Mouse (Mus musculus): Measurements from ENCODE around the gene B230307C23Rik.
A peak's percentile ranks its signal among the peaks of the same experiment; 100 is the strongest.

DNA sequence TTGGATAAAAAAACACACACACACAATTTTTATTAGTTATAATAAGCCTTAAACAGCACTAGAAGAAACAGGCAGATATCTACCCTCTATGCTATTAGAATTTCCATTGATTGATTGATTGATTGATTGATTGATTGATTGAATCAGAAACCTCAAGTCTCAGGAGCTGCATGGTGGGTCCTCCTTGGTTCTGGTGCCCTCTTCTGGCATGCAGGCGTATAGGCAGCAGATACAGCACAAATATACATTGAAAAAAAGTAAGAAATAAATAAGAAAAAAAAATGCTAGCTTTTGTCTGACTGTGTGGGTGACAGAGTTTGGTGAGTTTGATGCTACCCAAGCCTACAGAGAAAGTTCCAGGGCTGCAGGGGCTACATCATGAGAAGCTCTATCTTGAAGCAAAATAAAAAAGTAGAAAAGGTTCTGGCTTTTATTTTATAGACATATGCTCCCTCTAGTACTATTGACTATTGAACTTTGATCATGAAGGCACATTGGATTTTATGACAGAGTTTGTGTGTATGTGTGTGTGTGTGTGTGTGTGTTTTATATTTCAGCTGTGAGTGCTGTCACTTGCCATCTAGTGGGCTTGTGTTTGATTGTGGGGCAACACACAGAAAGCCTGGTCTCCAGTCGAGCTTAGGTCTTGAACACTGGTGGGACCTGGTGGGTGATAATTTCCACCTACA, 25.7 kb downstream of the B230307C23Rik start:
- TF ChIP-seq CTCF (IDR thresholded peaks at IDR 0.05; ENCODE audit: extremely low read depth, insufficient read length, insufficient replicate concordance, low read depth, low read length): peak; percentile 41; the same call in 1 of the 2 replicates
- TF ChIP-seq POLR2A (IDR thresholded peaks at IDR 0.05; ENCODE audit: low read depth, low read length): no peak

Data from small intestine, adult 2 months (tissue).